Mouse (Mus musculus) E14TG2a.4 (cell line): Measurements from ENCODE around the gene Npas3.
A peak's percentile ranks its signal among the peaks of the same experiment; 100 is the strongest.
"Not testable (repeated sequence)": the region's sequence is repeated elsewhere in the genome, so short reads cannot be mapped to it uniquely, and the experiment has no call there.

Experiments used
- H3K27me3 ChIP-seq: 2 replicates; pipeline ENCODE4 v1.6.1; 2014; ENCODE audit warnings: low read length, control low read depth; ENCODE audit not compliant: insufficient read depth
- H3K36me3 ChIP-seq: 2 replicates; pipeline ENCODE4 v1.6.1; 2014; ENCODE audit warnings: low read length, control low read depth; ENCODE audit not compliant: insufficient read depth
- H3K4me1 ChIP-seq: replicated peaks from 2 replicates; pipeline ENCODE4 v1.6.1; 2014; ENCODE audit warnings: low read depth, low read length, control low read depth
- H3K4me3 ChIP-seq: replicated peaks from 2 replicates; pipeline ENCODE4 v1.5.1; 2014; ENCODE audit warnings: mild to moderate bottlenecking, low read length
- H3K9me3 ChIP-seq: 2 replicates; pipeline ENCODE4 v1.6.1; 2014; ENCODE audit warnings: low read length, control low read depth
- CTCF ChIP-seq: conservative IDR thresholded peaks from 2 replicates; pipeline ENCODE4 v1.5.1; 2014; ENCODE audit warnings: low read length
- NANOG ChIP-seq: IDR thresholded peaks from 2 replicates; pipeline ENCODE4 v1.6.1; 2014; ENCODE audit warnings: borderline replicate concordance, low read length, mixed read lengths
- POU5F1 ChIP-seq: IDR thresholded peaks from 2 replicates; pipeline ENCODE4 v1.6.1; 2014; ENCODE audit warnings: low read length, borderline replicate concordance

Npas3 gene

DNA sequence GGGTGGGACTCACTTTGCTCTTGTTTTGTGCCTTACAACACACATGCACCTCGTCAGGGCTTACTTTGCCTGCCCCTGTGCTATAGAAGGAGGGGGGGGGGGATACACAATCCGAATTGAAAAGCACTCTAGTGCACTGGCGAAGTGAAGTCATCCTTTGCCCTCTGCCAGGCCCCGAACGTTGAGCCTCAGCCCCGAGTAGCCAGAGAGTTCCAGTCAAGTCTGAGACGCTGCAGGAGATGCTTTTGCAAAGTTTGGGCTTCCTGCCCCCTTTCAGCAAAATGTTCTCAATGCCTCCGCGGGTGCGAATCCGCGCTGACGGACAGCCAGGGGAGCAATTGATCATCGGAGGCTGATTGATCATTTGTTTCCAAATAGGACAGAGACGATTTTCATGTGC is 319 bp downstream of the Npas3 start:
- H3K36me3 ChIP-seq: no peaks in the 10 kb centered on the region
- no peaks in the 10 kb centered on the region for H3K9me3 ChIP-seq
- H3K27me3 ChIP-seq: peaks cover 75% of the 10 kb centered on the region
- no peak for TF ChIP-seq NANOG
- peaks cover 37% of the 10 kb centered on the region for H3K4me1 ChIP-seq
- H3K4me3 ChIP-seq: peak overlapping the region; percentile 73

DNA sequence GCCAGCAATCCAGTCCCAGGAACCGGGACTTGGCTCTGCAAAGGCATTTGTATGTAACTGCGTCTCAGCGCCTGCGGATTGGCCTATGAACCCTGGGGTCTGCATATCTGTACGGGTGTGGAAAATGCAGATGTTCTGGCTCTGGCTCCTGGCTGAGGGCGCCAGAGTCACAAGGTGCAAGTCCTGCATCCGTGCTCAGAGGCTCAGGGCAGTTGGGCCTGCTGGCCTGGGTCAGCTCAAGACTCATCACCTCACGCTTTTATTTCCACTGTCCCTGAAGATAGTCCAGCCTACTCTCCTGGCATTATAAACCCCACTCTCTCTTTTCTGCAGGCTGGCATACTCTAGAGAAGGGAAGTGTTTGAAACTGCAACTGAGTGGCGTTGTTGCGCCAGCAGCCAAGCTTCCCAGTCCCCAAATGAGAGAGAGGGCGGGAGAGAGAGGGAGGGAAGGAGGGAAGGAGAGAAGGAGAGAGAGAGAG is 3.3 kb downstream of the Npas3 start:
- Histone ChIP-seq H3K9me3 (no peaks in the 10 kb centered on the region), H3K4me1 (peaks cover 32% of the 10 kb centered on the region), H3K36me3 (no peaks in the 10 kb centered on the region), H3K4me3 (peak overlapping the region; percentile 37; the same call in 1 of the 2 replicates), H3K27me3 (peaks cover 73% of the 10 kb centered on the region)
- TF ChIP-seq NANOG (no peak), CTCF (no peak), POU5F1 (no peak)

DNA sequence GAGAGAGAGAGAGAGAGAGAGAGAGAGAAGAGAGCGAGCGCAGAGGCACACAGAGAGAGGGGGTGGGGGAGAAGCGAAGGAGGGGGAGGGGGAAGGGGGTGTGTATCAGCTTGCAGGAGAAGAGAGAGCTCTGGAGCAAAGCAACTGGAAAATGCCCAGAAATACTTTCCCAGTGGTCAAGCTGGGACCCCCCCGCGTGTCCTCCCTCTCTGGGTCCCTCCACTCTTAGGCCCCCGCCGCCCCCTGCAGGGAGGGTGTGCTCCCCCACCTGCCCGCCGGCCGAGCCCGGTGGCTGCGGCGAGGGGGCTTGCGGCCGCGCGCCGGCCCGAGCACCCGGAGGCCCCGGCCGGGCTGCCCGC is 3.7 kb downstream of the Npas3 start:
- H3K4me1 ChIP-seq: peaks cover 29% of the 10 kb centered on the region
- H3K36me3 ChIP-seq: no peaks in the 10 kb centered on the region
- H3K9me3 ChIP-seq: no peaks in the 10 kb centered on the region
- peaks cover 71% of the 10 kb centered on the region for H3K27me3 ChIP-seq
- TF ChIP-seq POU5F1 (no peak), NANOG (no peak), CTCF (no peak)
- peak overlapping the region; percentile 76 for H3K4me3 ChIP-seq

DNA sequence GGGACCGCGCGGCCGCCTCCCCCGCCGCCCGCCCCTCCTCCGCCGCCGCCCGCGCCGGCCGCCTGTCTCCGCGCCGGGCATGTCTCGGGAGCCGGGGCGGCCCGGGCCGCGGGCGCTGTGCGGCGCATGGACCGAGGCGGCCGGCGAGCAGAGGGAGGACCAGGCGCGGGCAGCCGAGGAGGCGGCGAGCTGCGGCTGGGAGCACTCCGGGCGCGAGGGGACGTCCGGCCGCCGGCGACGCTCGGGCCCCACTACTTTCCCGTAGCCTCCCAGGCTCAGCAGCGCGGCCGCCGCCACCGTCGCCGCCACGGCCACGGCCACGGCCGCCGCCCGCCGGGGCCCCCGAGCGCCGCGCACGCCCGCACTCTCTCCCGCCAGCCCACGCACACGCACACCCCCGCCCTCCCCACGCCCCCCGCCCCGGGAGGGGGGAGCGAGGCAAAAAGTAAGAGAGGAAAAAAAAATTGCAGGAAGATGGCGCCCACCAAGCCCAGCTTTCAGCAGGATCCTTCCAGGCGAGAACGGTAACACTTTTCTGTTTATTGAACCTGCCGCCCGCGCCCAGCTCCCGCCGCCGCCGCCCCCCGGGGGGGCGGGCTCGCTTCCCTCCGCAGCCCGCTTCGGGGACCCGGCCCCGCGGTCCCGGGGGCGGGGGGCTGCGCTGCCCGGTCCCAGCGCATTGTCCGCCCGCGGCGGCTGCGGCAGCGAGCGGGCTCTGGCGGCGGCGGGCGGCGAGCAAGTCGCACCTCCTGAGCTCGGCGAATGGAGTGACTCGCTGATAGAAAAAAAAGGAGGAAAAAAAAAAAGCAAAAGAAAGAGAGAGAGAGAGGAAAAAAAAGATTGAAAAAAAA is 4.3 kb downstream of the Npas3 start:
- peak overlapping the region; percentile 76 for H3K4me3 ChIP-seq
- no peaks in the 10 kb centered on the region for H3K36me3 ChIP-seq
- no peaks in the 10 kb centered on the region for H3K9me3 ChIP-seq
- no peak for TF ChIP-seq CTCF
- peaks cover 65% of the 10 kb centered on the region for H3K27me3 ChIP-seq
- H3K4me1 ChIP-seq: peaks cover 23% of the 10 kb centered on the region

DNA sequence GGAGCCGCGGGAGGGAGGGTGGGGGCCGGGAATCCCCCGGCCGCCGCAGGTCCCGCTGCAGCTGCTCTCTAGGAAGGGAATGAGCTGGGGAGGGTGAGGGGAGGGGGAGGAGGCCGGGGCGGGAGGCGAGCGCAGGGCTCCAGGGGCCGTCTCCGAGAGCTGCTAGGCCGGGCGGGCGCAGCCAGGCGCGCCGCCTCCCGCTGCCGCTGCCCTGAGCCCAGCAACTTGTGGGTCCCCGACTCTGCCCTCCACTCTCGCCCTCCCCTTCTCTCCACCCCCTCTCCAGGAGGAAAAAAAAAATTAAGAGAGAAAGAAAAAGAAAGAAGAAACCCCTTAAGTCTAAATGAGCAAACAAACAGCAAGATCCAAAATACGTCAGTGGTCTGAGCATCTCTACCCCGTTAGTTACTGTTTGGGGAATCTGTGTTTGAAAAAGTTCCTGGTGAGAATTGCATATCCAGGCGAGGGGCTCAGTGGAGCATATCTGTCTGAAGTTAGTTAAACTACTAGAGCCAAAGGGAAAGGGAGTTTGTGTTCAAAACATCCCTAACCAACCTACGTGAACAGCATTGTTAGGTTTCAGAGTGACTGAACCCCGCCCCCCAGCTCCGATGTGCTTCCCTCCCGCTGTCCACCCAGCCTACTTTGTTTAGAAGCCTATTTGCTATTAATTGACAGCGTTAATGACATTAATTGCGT is 5.1 kb downstream of the Npas3 start:
- TF ChIP-seq CTCF (no peak), NANOG (no peak), POU5F1 (no peak)
- Histone ChIP-seq H3K36me3 (no peaks in the 10 kb centered on the region), H3K4me3 (peak overlapping the region; percentile 73), H3K27me3 (peaks cover 57% of the 10 kb centered on the region), H3K9me3 (no peaks in the 10 kb centered on the region), H3K4me1 (peaks cover 22% of the 10 kb centered on the region)

DNA sequence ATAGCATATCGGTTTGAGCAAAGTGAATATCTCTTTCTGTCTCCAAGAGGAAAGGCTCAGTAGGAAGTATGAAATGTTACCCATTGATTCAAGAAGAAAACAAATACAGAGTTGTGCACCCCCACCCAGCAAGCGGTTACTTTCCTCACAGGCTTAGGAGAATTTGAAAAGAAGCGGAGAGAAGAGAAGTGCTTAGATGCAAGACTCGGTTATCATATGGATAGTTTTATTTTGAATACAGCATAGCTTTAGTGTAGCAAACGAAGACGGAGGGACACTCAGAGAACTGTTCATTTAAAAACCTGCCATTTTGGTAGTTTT is 5.6 kb downstream of the Npas3 start:
- Histone ChIP-seq H3K9me3 (no peaks in the 10 kb centered on the region), H3K27me3 (peaks cover 52% of the 10 kb centered on the region), H3K36me3 (no peaks in the 10 kb centered on the region)

DNA sequence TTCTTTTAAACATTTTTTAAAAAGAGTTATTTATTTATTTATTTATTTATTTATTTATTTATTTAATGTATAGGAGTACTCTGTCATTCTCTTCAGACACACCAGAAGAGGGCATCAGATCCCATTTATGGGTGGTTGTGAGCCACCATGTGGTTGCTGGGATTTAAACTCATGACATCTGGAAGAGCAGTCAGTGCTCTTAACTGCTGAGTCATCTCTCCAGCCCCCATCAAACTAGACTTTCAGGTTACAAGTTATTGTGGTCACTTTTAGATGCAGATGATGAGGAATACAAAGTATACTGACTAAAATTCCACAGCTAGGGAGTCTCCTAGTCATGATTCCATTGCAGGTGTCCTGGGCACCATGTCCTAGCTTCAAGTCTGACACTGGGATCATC is 26.0 kb downstream of the Npas3 start:
- not testable (repeated sequence) for H3K4me3 ChIP-seq, H3K36me3 ChIP-seq, H3K9me3 ChIP-seq, H3K27me3 ChIP-seq, H3K4me1 ChIP-seq

More for the DNA sequence above, 5.6 kb downstream of the Npas3 start:
- peaks cover 17% of the 10 kb centered on the region for H3K4me1 ChIP-seq
- peak overlapping the region; percentile 73 for H3K4me3 ChIP-seq
- no peak for TF ChIP-seq CTCF
- TF ChIP-seq NANOG: no peak
- no peak for TF ChIP-seq POU5F1

DNA sequence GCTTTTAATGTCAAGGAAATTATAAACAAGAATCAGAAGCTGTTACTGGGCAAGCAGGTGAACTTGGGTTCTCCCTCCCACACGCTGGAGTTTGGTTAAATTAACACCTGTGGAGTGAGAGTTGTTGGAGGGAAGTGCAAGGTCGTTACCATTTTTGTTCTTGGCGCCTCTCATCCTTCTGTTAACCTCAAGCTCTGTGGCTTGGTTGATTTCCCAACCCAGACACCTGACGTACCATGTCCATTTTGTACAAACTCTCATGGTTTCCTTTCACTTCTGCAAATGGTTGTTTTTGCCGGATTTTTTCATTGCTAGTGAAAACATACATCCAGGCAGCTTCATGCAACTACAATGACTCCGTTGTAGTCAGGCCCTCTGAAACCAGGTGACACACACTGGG is 28.9 kb downstream of the Npas3 start:
- TF ChIP-seq POU5F1 (no peak), NANOG (no peak), CTCF (no peak)
- Histone ChIP-seq H3K9me3 (no peaks in the 10 kb centered on the region), H3K4me3 (no peak overlapping the region), H3K36me3 (no peaks in the 10 kb centered on the region), H3K27me3 (no peaks in the 10 kb centered on the region), H3K4me1 (no peaks in the 10 kb centered on the region)

DNA sequence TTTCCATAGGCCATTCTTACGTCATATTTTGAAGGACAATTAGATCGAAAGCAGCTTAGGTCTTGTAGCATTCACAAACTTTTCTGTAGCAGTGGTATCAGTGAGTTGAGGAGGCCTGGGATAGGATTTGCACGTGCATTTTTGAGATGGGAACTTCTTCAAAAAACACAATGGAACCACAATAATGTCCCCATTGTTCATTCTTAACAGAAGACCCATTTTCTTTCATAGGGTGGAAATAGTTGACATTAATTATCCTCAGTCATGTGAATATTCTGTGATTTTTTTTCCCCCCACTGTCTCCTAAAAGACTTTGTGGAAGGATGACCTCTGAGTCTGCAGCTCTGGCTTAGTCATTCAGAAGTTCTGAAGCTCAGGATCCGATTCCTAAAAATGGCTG is 41.9 kb downstream of the Npas3 start:
- H3K4me1 ChIP-seq: no peaks in the 10 kb centered on the region
- TF ChIP-seq CTCF (no peak), POU5F1 (no peak), NANOG (no peak)

More for the DNA sequence above, 41.9 kb downstream of the Npas3 start:
- H3K4me3 ChIP-seq: no peak overlapping the region
- H3K27me3 ChIP-seq: no peaks in the 10 kb centered on the region
- no peaks in the 10 kb centered on the region for H3K36me3 ChIP-seq
- no peaks in the 10 kb centered on the region for H3K9me3 ChIP-seq
